27 mouse cellular contexts compared by ENCODE assay signal in the genomic region with DNA sequence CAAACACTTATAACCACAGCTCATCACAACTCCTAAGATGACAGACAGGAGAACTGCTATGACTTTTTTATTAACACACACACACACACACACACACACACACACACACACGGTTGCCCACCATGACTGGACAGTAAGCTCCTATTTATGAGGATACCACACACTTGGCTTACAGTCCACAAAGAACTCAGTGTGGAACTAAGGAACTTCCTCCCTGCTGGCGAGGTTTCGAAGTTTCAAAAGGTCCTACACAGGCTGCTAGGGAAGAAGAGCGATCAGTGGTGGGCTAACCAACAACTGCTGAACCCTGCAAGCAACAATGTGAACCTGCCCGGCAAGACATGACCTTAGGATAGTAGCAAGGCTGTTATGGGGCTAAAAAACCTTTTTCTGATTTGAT. TPM values are rescaled to one million over a fixed set of nuclear protein-coding genes. Genes with fewer than 3 reads are reported as not detected.
DNase-seq lines count a peak whose midpoint lies in the region; ATAC-seq and TF ChIP-seq lines count a peak whose summit lies in the region.
"Had no signal": no experiment of that assay in that cellular context is flagged by ENCODE, and none has a peak within 500 bp of the region (broad histone marks: within the 10 kb centered on the region; RNA-seq: fewer than 3 reads in every experiment).

No protein-coding gene starts in this region.

- TF ChIP-seq POLR2A in bone marrow, adult 2 months (IDR thresholded peaks at IDR 0.05; ENCODE audit: borderline replicate concordance, control insufficient read depth, low read depth, low read length), result no peak

- H3K27ac ChIP-seq in gastrocnemius, adult 2 months, result peak overlapping the region; percentile 66
- peak overlapping the region; percentile 22; the same call in 1 of the 2 replicates for H3K27ac ChIP-seq in bone marrow, adult 2 months (ENCODE audit: control insufficient read depth, insufficient read depth, low read depth, low read length, poor library complexity)
- H3K27ac ChIP-seq: forebrain, embryonic 10.5 days; forebrain, embryonic 13.5 days; hindbrain, embryonic 10.5 days; hindbrain, embryonic 13.5 days; intestine, embryonic 15.5 days had no signal

- peaks cover 2% of the 10 kb centered on the region; the same call in 1 of the 2 replicates for H3K4me1 ChIP-seq in bone marrow, adult 2 months (ENCODE audit: control insufficient read depth, insufficient read depth, low read length)
- H3K4me1 ChIP-seq: forebrain, embryonic 10.5 days; forebrain, embryonic 13.5 days; hindbrain, embryonic 10.5 days; hindbrain, embryonic 13.5 days; intestine, embryonic 15.5 days had no signal

- 17% methylated on average over 5 of the region's 5 CpGs for WGBS in bone marrow, adult 2 months

- no peak for DNase-seq in gastrocnemius, adult 2 months
- no peak for DNase-seq in gastrocnemius, adult 18-20 months (ENCODE audit: low spot score)
- no peak for DNase-seq in spleen, postnatal 10 days (ENCODE audit: low spot score in 2 of 2)
- no peak for DNase-seq in spleen, postnatal 4 days (ENCODE audit: low spot score in 2 of 2)
- DNase-seq in kidney, adult 8-10 months, result no peak
- DNase-seq: adrenal gland, postnatal 10 days; adrenal gland, postnatal 36 days; B cell, adult 2 months; cerebellum, adult 11 months; cerebellum, adult 8-10 months; cerebellum, postnatal 10 days; cerebellum, postnatal 36 days; gastrocnemius, postnatal 10 days; gastrocnemius, postnatal 36 days; heart, adult 11 months had no signal

- no peak overlapping the region for H3K4me3 ChIP-seq in gastrocnemius, adult 2 months
- H3K4me3 ChIP-seq in bone marrow, adult 2 months (replicated peaks; ENCODE audit: control insufficient read depth, low read depth, low read length), result no peak overlapping the region
- H3K4me3 ChIP-seq: forebrain, embryonic 10.5 days; forebrain, embryonic 13.5 days; hindbrain, embryonic 10.5 days; hindbrain, embryonic 13.5 days; intestine, embryonic 15.5 days had no signal

- intact Hi-C loops in gastrocnemius, adult 2 months (cut with DNase I), result loop anchor here (10.0 kb wide), 1 partner anchor 167 kb away; a partner anchor contains a TSS

- peak; percentile 40 to 67; a peak in 3 of 4 replicates for ATAC-seq in hematopoietic stem cell, adult 5-6 weeks (replicated peaks in 1 of 2; ENCODE audit: insufficient read depth in 1 of 2, low FRiP score in 2 of 2, low TSS enrichment in 1 of 2, low read depth in 1 of 2, poor library complexity in 2 of 2, severe bottlenecking in 2 of 2)
- peak; percentile 63 for ATAC-seq in megakaryocyte progenitor cell, adult 5-6 weeks (replicated peaks; ENCODE audit: poor library complexity)
- ATAC-seq: activated CD4-positive, CD25-positive, alpha-beta regulatory T cell, adult 4 months; CD4-positive, CD25-positive, alpha-beta regulatory T cell, adult 4 months; forebrain, embryonic 13.5 days; forebrain, embryonic 16.5 days; hindbrain, embryonic 16.5 days; intestine, embryonic 15.5 days had no signal

- no peak for TF ChIP-seq CTCF in gastrocnemius, adult 2 months (IDR thresholded peaks at IDR 0.05)
- no peak for TF ChIP-seq CTCF in bone marrow, adult 2 months (IDR thresholded peaks at IDR 0.05; ENCODE audit: control insufficient read depth, insufficient read depth, low read length)

RNA-seq across cellular contexts. Expression of a gene that starts 50.5 kb away (rescaled TPM):
- 1 to 10 TPM; 2.2 to 2.5 TPM for total RNA-seq in gastrocnemius, adult 2 months (2021)
- 1 to 10 TPM; 1.6 to 2.7 TPM for total RNA-seq in gastrocnemius, adult 18-20 months (2021)
- polyA plus RNA-seq in bone marrow, adult 2 months (2011; ENCODE audit: insufficient read depth, insufficient read length, low replicate concordance, missing spikeins), result 1.8 TPM in 1 of 2 replicates, not detected in the other
- 1.8 and 2.0 TPM in 2 replicates for total RNA-seq in hematopoietic stem cell, adult 5-6 weeks (2017)
- 0.22 and 0.64 TPM in 2 replicates for total RNA-seq in megakaryocyte progenitor cell, adult 5-6 weeks (2015)
- total RNA-seq in megakaryocyte progenitor cell, adult 5-6 weeks (2017), result 0.84 and 1.1 TPM in 2 replicates
